Mouse (Mus musculus) right cerebral cortex, adult 2 months (tissue): ENCODE data around the gene Rpl21.

Experiments used
- DNase-seq, 2 experiments: peaks; one replicate each; pipeline ENCODE4 v3.0.0; 2021 to 2022; ENCODE audit warnings: low spot score in 2 of 2

Gene Rpl21

DNA sequence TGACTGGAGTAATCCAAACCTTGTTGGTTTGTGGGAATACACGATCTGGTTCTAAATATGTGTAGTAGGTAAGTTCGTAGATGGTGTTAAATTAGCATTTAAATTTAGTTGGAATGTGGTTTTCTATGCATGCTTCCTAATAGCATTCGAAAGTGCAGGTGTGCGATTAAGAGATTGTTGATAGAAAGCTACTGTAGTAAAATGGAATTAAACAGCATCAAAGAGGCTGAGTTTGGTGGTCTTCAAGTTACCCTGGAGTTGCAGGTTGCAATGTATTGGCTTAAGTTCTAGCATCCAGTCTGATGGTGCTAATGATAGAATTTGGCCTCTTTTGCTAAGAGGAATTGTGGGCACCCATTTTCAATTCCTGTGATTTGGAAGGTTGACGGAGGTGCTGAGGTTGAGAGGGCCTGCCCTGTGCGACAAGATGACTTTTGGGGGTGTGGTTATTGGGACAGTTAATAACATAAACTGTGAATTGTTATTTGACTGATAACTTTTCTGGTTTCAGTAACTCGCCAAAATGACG, 1.0 kb downstream of the Rpl21 start:
- DNase-seq, result no peak

DNA sequence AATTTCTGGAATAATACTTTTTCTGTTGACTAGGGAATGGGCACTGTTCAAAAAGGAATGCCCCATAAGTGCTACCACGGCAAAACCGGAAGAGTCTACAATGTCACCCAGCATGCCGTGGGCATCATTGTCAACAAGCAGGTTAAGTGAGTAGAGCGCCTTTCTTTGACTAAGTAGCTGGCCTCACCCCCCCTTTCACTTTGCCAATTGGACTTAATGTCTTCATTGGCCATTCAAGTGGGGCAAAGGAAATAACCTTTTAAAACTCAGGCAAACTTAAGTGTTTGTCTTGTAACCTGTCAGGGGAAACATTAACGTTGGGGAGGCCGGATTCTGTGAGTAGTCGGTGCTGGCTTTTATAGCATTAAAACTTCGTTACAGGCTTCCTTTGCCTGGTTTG, 2.3 kb downstream of the Rpl21 start:
- no peak for DNase-seq

DNA sequence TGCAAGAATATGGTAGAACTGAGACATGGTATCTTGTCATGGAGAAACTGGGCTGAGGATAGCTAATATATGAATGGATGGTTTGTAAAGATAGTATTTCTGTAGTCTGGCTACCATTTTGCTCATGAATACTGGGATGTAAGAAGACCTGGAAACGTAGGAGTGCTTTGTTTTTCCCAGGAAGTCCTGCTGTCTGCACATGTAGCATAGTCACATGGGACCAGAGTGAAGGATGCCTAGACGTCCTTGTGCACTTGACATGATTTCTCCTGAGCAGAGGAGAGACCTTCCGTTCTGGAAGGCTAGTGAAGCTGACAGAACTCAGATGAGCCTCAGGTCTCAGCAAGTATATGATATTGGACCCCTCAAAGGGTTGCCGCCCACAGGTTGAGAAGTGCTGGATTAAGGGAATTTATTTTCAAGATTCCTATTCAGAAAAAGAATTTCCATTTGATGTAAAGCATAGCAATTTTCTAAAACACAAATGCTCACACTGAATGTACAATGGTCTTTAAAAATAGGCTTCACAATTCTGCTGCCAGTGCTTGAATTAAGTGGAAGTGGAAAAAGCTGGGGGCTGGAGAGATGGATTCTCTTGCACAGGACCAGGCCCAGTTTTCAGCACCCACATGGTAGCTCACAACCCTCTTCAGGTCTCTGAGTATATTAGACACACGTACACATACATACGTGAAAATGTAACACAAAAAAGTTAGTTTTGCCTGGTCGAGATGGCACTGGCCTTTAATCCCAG, 5.5 kb downstream of the Rpl21 start:
- DNase-seq, result no peak

DNA sequence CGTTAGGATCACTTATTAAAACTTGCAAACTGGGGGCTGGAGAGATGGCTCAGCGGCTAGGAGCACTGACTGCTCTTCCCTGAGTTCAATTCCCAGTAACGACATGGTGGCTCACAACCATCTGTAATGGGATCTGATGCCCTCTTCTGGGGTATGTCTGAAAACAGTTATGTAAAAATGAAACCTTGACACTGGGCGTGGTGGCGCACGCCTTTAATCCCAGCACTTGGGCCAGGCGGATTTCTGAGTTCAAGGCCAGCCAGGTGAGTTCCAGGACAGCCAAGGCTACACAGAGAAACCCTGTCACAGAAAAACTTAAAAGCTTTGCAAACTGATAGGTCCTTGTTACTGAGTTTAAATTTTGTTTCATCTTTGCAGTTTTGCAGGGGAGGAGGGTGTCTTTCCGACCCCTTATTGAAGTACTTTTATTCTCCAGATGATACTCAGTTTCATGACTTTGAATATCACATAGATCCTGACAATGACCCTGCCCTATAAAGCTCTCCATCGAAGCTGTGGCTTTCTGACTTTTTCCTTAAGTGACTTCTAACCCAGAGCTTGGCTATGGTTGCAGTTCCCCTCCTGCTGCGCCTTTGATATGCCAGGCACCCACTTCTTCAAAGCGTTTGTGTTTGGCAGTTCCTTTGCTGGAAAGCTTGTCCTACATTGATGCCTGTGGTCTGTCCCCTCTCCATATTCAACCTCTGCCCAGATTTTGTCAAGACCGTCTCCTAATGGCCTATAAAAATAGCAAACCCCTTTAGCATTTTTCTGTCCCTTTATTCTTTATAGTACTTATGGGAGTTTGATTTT, 6.4 kb downstream of the Rpl21 start:
- DNase-seq, result no peak

DNA sequence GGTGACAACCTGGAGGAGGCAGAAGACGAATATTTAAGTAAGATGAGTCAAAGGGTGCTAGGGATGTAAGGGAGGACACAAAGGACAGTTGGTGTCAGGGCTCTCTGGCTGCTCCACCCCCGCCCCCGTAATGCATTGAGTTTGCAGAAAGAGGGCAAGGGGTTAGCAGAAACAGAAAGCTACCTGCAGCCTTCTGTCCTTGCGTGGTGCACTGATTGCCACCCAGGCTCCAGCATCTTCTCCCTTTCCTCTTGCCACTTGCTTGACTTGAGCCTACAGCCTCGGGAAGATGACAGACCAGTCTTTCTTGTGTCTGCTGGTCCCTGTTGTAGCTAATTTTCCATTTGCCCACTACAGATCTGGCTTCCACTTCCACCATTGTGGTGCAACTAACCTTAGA, 7.1 kb downstream of the Rpl21 start:
- no peak for DNase-seq

DNA sequence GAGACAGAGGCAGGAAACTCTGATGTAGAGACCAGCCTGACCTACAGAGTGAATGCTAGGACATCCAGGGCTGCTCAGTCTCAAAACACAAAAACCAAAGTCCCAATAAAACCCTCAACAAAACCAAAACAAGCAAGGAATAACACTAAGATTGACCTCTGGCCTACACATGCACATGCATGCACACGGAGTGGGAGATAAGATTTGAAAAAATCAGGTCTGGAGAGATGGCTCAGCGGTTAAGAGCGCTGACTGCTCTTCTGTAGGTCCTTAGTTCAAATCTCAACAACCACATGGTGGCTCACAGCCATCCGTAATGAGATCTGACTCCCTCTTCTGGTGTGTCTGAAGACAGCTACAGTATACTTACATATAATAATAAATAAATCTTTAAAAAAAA, 7.7 kb downstream of the Rpl21 start:
- no peak for DNase-seq

DNA sequence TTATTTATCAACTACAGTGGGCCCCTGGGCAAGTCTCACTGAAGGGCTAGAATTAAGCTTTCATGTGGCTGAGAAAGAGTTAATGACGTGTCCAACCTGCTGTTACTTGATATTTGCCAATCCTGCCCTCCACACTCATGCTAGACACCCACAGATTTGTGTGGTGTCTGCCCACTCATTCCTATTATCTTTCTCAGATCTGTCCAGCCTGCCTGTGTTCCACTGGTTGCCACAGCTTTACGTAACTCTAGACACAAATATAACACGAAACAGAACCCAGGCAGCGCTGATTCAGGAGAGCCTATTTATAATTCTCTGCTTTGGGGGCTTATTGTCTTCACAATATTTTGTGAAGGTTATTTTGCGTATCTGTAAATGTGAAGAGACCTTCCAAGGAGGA, 8.6 kb downstream of the Rpl21 start:
- peak; percentile 33 to 49 for DNase-seq

DNA sequence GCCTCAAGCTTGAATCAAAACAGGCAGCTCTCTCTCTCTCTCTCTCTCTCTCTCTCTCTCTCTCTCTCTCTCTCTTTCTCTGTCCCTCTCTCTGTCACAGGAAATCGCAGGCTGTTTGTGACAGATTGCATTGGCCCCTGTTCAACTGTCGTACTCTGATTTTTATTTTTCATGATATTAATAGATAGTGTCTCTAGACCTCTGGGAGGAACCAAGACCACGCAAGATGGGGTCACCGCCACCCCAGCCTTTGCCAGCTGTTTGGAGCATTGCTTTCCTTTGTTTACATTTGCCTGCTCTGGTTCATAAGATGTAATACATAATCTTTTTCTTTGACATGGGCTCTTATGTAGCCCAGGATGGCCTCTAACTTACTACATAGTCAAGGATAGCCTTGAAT, 9.3 kb downstream of the Rpl21 start:
- DNase-seq, result no peak

DNA sequence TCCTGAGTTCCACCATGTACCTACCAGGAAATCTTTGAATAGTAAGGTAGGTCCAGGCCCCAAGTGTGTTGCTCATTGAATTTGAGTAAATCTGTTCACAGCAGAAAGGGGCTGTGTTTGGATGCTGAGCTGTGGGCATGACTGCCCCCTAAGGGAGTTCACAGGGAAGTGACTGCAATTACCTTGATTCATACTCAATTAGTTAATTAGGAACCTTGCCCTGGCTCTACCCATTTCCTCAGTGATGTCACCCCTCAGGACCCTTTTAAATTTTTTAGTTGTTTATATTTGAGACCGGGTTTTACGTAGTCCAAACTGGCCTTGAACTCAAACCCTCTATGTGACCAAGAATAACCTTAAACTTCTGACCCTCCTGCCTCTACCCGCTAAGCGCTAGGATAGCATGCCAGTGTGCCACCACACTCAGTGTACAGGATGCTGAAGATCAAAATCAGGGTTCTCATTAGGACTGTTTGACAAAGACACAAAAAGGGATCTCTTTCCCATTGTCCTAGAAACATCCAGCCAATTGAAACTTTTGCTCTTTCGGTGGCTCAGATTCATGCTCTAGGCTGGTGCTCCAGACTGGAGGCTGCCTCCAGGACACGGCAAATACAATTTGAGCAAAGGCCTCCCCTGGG, 11.7 kb downstream of the Rpl21 start:
- DNase-seq, result no peak

DNA sequence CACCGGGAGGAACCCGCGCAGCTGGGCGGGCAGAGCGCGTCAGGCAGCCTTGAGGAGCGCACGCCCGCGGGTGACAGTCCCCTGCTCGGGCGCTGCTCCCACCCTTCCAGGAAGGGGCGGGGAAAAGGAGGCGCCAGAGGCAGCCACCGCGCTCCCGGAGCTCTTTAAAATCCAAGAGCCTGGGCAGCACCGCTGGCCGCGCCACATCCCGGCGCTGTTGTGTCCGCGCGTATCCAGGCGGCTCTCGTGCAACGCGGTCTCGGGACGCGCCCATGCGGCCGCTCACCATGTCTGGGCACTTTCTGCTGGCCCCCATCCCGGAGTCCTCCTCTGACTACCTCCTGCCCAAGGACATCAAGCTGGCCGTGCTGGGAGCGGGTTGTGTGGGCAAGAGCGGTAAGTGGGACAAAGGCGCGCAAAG, 12.3 kb downstream of the Rpl21 start, which contains the start of gene Rasl11a:
Rasl11a (plus strand) TSS at position 127 of the 421 bp plus-strand sequence.
- DNase-seq, result peak; percentile 80 to 84

DNA sequence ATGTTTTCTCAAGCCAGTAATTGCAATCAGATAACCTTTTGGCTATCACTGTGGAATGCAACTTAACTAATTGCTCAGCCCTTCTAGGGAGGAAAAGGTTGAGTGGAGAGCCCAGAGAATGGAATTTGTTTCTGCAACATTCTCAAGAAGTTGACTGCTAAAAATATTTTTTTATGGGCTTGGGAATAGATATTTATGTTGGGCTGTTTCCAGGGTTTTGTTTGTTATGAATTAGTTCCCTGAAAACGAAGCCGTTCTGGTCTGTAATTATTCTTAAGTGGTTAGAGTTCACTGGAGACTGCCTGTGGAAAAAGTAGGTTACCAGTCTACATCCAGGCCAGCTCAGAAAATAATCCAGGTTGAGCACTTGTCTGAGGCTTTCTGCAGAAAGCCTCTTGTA, 13.8 kb downstream of the Rpl21 start:
- DNase-seq, result no peak

DNA sequence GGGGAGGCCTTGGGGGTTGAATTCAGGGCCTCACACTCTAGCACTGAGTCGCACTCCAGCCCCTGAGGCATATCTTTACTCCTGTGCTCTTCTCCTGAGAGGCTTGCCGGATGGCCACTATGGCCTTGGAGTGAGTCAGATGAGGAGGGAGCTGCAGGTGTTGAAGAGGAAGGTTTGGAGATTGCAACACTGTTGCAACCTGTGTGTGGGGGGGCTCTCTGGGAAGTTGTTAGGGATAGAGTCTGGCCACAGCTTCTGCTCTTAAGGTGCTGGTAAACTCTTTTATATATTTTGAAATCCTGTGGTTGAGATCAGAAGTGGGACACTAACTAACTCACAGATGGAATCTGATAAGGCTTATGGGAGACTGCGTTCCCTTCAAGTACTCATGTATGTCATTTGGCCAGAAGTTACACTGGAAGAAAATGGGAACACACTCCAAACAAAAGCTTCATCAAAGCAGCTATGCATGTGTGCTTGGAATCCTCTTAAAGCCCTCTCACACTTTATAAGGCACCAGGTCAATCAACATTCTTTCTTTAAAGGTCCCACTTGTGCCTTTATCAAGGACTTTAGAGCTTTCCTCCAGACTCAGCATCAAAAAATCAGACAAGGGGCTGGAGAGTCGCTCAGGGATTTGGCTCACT, 16.4 kb downstream of the Rpl21 start:
- no peak for DNase-seq

DNA sequence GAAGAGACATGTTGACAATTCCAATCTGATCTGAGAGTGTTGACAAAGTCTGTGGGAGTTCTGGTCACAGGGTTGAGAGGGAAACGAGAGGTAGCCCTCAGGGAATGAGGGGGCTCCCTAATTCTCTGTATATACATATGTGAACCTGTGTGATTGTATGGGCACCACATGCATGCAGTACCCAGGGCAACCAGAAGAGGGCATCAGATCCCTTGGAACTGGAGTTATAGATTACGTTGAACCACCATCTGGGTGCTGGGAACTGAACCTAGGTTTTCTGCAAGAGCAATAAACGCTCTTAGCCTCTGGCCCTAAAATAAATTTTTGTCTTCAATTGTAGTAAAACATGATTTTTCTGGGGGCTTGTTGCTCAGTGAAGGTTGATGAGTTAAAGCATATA, 23.4 kb downstream of the Rpl21 start:
- no peak for DNase-seq

DNA sequence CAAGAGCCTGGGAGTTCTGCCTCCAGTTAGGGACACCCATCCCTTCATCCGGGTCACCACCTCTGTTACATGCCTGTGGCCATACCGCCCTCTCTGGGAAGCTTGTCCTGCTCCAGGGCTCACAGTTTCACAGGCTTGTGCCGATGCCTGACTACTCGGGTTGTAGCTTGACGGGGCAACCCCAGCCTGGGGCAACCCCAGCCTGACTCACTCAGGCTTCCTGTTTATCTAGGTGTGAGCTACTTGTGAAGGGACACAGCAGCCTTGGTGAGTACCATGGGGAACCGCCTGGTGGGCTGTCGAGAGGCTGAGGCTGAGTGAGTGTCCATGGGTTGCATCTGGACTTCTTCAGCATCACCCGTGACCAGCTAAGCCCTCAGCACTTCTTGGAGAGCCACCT, 24.9 kb downstream of the Rpl21 start:
- no peak for DNase-seq

DNA sequence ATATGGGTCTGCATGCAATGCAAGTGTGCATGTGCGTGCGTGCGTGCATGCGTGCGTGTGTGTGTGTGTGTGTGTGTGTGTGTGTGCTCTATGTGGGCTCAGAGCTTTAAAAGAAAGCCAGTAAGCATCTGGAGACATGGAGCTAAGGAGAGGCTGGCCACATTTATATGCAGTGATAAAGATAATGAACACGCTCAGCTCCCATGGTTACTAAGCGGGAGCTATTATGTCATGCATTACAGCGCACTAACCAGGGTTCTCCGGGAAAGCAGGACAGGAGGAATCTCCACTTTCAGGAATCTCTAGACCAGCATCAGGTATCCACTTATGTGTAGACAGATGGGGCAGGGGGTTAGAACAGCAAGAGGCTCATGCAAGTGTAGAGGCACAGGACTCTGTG, 26.1 kb downstream of the Rpl21 start:
- DNase-seq, result no peak

DNA sequence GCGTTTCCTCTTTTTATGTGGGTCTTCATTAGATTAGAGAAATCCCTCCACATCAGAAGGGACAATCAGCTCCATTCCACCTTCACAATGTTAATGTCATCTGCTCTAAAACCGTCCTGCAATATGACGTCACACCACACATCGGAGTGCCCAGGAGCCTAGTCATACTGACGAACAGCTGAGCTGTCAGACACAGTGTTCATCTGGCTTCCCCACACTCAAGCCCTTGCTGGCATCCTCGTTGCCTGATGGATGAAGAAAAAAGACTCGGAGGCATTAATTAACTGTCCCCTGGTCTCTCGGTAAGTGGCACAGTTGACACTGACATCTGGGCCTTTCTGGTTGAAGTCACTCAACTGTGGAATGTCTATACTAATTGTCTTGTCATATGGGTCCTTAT, 26.6 kb downstream of the Rpl21 start:
- no peak for DNase-seq

DNA sequence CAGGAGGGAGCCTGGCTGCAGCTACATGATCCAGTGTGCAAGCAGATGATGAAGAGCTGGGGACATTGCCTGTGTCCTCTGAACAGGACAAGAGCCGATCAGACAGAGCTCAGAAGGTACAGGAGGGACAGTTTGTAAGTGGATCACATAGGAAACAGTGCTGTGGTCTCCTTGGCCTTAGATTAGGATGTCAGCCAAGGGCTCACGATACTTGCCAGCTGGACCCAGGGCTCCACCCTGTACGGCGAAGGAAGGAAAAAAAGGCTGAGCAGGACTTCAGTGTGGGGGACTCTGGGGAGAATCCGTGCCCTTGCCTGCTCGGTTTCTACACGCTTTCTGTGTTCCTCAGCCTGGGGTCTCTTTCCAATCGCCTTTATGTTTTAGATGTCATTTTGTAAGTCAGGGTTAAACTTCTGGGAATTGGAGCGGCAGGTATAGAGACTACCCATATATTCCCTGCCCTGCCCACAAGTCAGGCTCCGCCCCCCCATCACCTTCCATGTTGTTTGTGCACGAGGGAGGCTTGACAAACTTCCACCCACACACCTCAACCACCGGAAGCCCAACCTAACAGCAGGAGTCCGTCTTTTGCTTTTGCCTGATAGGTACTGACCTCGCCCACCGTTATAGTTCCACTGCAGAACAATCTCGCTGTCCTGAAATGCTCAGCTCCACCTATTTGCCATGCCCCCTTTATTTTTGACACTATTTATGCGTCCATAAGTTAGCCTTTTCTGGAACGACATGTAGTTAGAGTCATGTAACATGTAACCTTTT, 27.7 kb downstream of the Rpl21 start:
- no peak for DNase-seq

DNA sequence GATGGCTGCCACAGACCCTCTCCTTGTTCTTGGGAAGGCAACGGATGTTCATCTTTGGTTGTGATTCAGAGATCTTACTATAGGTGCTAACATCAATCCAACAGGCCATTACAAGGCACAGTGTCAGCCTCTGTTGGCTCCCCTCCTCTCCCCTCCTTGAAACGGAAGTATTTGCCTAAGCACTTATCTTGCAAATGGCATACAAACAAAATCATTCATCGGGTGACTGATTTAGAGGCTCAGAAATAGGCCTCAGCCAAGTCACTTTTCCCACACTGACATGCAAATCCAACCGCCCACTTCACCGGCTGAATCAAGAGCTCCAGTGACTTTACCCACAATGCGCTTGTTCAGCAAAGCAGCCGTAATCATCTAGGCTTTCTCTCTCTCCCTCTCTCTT, 28.9 kb downstream of the Rpl21 start:
- DNase-seq, result peak; percentile 75 to 83

DNA sequence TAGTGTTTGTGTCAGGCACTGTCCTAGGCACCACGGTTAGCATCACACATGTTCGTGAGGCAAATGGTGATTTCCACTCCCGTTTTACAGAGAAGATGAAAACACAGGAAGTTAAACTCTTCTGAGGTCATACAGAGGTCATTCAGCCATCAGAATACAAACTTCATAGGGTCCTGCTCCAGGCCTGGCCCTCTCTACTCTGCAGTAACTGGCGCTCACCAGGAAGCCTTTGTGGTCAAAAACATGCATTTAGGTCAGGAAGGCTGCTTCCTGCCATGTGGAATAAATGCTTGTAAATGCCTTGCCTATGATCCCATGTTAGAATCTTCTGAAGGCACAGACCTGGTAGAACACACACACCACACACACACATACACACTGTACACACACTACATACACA, 32.8 kb downstream of the Rpl21 start:
- no peak for DNase-seq

DNA sequence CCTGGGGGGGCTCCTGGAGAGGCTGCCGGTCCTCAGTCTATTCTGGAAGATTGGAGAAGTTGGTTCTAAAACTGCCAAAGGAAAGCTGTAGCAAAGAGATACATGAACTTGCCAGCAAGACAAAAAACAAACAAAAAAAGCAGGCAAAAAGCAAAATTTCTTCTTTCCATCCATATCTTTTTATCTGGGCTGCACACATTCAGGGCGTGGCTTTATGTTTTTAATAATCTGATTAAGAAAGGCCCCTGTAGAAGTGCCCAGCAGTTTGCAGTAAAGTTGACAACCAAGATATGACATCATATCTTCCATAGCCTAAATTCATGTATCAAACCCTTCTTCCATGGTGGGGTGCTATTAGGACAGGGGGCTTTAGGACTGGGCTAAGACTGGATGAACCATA, 33.6 kb downstream of the Rpl21 start:
- DNase-seq, result no peak

DNA sequence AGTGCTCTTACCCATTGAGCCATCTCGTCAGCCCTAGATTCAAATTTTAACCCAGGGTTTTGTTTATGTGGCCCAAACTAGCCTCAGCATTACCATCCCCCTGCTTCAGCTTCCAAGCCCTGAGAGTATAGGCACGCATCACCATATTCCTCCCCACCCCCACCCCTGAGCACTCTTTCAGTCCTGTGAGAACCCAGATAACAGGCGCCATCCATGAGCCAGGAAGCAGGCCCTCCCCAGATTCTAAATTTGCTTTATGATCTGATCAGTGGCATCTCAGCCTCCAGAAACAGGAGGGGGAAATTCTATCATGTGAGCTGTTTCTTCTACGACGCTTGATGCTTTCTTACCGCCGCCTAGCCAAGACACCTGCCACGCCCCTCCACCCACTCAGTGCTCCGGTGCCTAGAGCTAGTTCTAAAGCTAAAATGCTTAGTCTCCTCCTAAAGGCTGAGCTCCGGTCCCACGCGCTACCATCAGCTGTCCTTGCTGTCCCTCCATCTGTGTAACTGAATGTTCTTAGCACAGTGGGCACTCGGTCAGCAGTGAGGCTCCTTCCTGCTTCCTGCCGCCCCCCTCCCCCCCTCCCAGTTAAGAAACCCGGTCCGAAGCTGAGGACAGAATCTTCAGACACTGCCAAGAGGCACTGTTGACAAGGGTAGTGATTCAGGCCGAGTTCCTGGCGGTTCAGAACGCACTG, 34.7 kb downstream of the Rpl21 start:
- peak; percentile 90 to 94 for DNase-seq
